Comparison of ENCODE assay signal across 11 mouse cellular contexts in the genomic region with DNA sequence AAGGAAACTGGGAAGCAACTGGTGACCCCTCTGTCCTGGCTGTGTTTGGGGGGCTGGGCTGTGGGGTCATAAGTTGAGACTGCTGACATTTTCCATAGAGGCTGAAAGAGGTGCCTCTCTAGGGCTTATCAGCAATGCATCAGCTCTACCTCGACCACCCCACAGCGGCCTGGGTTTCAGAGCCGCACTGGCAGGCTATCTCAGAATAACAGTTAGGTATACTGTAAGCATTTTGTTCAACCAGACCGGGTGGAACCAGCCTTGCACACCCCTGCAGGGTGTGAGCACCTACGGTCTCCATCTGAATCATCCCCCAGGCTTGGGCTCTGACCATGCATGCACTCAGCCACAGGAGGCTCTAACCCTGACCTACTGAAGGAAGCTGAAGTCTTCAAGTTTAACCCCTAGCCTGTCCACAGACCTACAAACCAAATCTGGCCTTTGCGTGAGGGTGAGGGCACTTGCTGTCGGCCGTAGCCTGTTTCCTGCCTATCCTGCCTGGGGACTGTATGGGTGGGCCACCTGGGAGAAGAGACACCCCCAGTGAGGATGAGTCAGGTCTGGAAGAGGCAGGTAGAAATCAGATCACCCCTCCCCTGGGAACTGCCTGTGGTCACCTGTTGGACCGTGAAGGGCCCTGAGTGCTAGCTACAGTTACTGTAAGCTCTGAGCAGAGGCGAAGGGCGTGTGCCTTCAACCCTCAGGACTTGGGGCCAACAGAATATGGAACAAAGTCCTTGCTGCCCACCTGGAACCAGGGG.
DNase-seq lines count a peak whose midpoint lies in the region; ATAC-seq and TF ChIP-seq lines count a peak whose summit lies in the region.
"Had no signal": no experiment of that assay in that cellular context is flagged by ENCODE, and none has a peak within 500 bp of the region (broad histone marks: within the 10 kb centered on the region; RNA-seq: fewer than 3 reads in every experiment).

No protein-coding gene starts in this region.

- H3K4me2 ChIP-seq in heart, embryonic 16.5 days (ENCODE audit: low read depth, low read length) = no peak overlapping the region
- H3K4me2 ChIP-seq in limb, embryonic 11.5 days (ENCODE audit: low read depth, severe bottlenecking) = peak overlapping the region; percentile 13; the same call in 1 of the 2 replicates
- H3K4me2 ChIP-seq: midbrain, embryonic 15.5 days had no signal

- peak overlapping the region; percentile 21; the same call in 1 of the 2 replicates for H3K27ac ChIP-seq in heart, embryonic 16.5 days (ENCODE audit: low read length)
- peak overlapping the region; percentile 85; the same call in 1 of the 2 replicates for H3K27ac ChIP-seq in thymus, adult 2 months (ENCODE audit: control insufficient read depth, insufficient read depth, low read length)
- H3K27ac ChIP-seq in limb, embryonic 11.5 days (replicated peaks; ENCODE audit: low read depth, low read length) = peak overlapping the region; percentile 75

- 74% methylated on average over 11 of the region's 11 CpGs for WGBS in heart, embryonic 16.5 days
- 64% methylated on average over 11 of the region's 11 CpGs for WGBS in thymus, adult 2 months
- 82% methylated on average over 11 of the region's 11 CpGs for WGBS in limb, embryonic 11.5 days

- peaks cover 25% of the 10 kb centered on the region for H3K36me3 ChIP-seq in heart, embryonic 16.5 days (ENCODE audit: control insufficient read depth, insufficient read depth)
- H3K36me3 ChIP-seq in thymus, adult 2 months (ENCODE audit: control insufficient read depth, insufficient read depth, low read length) = peaks cover 41% of the 10 kb centered on the region
- peaks cover 36% of the 10 kb centered on the region for H3K36me3 ChIP-seq in limb, embryonic 11.5 days (ENCODE audit: control insufficient read depth, insufficient read depth, low read length)
- H3K36me3 ChIP-seq in splenic B cell, adult 2 months (ENCODE audit: control insufficient read depth, insufficient read depth, low read length, poor library complexity, severe bottlenecking) = peaks cover 7% of the 10 kb centered on the region

- 0 out of 2 replicates have a peak, but pooled peaks cover 2% of the 10 kb centered on the region for H3K9me3 ChIP-seq in heart, embryonic 16.5 days (replicated peaks; ENCODE audit: control insufficient read depth, low read length)
- H3K9me3 ChIP-seq in limb, embryonic 11.5 days (ENCODE audit: control insufficient read depth, low read length) = no peaks in the 10 kb centered on the region
- H3K9me3 ChIP-seq: midbrain, embryonic 15.5 days had no signal

- no peak overlapping the region for H3K4me3 ChIP-seq in heart, embryonic 16.5 days (ENCODE audit: low read length)
- H3K4me3 ChIP-seq in thymus, adult 2 months (ENCODE audit: control insufficient read depth, insufficient read depth, low read length) = no peak overlapping the region
- H3K4me3 ChIP-seq in limb, embryonic 11.5 days (ENCODE audit: low read depth, low read length) = no peak overlapping the region
- H3K4me3 ChIP-seq: midbrain, embryonic 15.5 days had no signal

- no peak for TF ChIP-seq CTCF in thymus, adult 2 months (IDR thresholded peaks at IDR 0.05; ENCODE audit: borderline replicate concordance, control insufficient read depth, extremely low read depth, insufficient read depth, low read length, poor library complexity)

- H3K9ac ChIP-seq in heart, embryonic 16.5 days (ENCODE audit: low read length) = no peak overlapping the region
- H3K9ac ChIP-seq in limb, embryonic 11.5 days (ENCODE audit: low read length) = 0 out of 2 replicates have a peak overlapping the region, but pooled peaks have one; percentile 35
- H3K9ac ChIP-seq: midbrain, embryonic 15.5 days had no signal

- TF ChIP-seq POLR2A in thymus, adult 2 months (IDR thresholded peaks at IDR 0.05; ENCODE audit: control insufficient read depth, extremely low read depth, insufficient read depth, low read length, poor library complexity) = no peak

- no peak for ATAC-seq in heart, embryonic 16.5 days (replicated peaks; ENCODE audit: extremely low read depth, insufficient read depth, low FRiP score)
- no peak for ATAC-seq in limb, embryonic 11.5 days (ENCODE audit: insufficient number of reproducible peaks, low FRiP score, low TSS enrichment, low read depth)
- ATAC-seq: midbrain, embryonic 15.5 days had no signal

- H3K4me1 ChIP-seq in heart, embryonic 16.5 days (ENCODE audit: control insufficient read depth, insufficient read depth, low read length) = peaks cover 47% of the 10 kb centered on the region
- peaks cover 45% of the 10 kb centered on the region for H3K4me1 ChIP-seq in thymus, adult 2 months (replicated peaks; ENCODE audit: control insufficient read depth, insufficient read depth, low read length)
- peaks cover 55% of the 10 kb centered on the region for H3K4me1 ChIP-seq in limb, embryonic 11.5 days (ENCODE audit: control insufficient read depth, insufficient read depth, low read length)

- H3K27me3 ChIP-seq in heart, embryonic 16.5 days (ENCODE audit: control insufficient read depth, insufficient read depth, low read length) = no peaks in the 10 kb centered on the region
- H3K27me3 ChIP-seq in thymus, adult 2 months (ENCODE audit: control insufficient read depth, insufficient read depth, low read length) = no peaks in the 10 kb centered on the region
- H3K27me3 ChIP-seq in limb, embryonic 11.5 days (ENCODE audit: control insufficient read depth, insufficient read depth, low read length) = no peaks in the 10 kb centered on the region
- no peaks in the 10 kb centered on the region for H3K27me3 ChIP-seq in splenic B cell, adult 2 months (ENCODE audit: control insufficient read depth, insufficient read depth, low read length, poor library complexity, severe bottlenecking)
- H3K27me3 ChIP-seq: midbrain, embryonic 15.5 days had no signal

- no peak for DNase-seq in heart, adult 8-10 months (ENCODE audit: low spot score)
- DNase-seq in thymus, adult 2 months = peak; percentile 25
- DNase-seq in thymus, postnatal 0 days (ENCODE audit: low spot score) = no peak
- DNase-seq in limb, embryonic 11.5 days (ENCODE audit: low spot score) = no peak
- DNase-seq in splenic B cell, adult 2 months (ENCODE audit: low read depth, low spot score) = peak; percentile 41
- no peak for DNase-seq in ovary, postnatal 14 days (ENCODE audit: low spot score)
- DNase-seq in T-cell, adult 2 months (ENCODE audit: low spot score) = no peak
- DNase-seq: cerebellum, postnatal 36 days; kidney, postnatal 14 days had no signal

Comparison
In these comparisons a context has a peak if more than half of its experiments do, and no peak if none do; other contexts are left out.
1. DNase-seq: peak in thymus, adult 2 months (single experiment) and splenic B cell, adult 2 months (single experiment); none in heart, adult 8-10 months (single experiment), thymus, postnatal 0 days (single experiment), limb, embryonic 11.5 days (single experiment), ovary, postnatal 14 days (single experiment) and T-cell, adult 2 months (single experiment).
2. H3K27ac ChIP-seq: peak in every context shown above with its lines; median percentile 85 in thymus, adult 2 months; 75 in limb, embryonic 11.5 days; 21 in heart, embryonic 16.5 days.